Mouse (Mus musculus): ENCODE measurements around the gene Hist1h2ab. TPM values are rescaled to one million over a fixed set of nuclear protein-coding genes. Genes with fewer than 3 reads are reported as not detected.
A peak's percentile ranks its signal among the peaks of the same experiment; 100 is the strongest.

Hist1h2ab gene
- total and polyA plus RNA-seq, 2 experiments from 2014 or later: 4.4 to 340 TPM

DNA sequence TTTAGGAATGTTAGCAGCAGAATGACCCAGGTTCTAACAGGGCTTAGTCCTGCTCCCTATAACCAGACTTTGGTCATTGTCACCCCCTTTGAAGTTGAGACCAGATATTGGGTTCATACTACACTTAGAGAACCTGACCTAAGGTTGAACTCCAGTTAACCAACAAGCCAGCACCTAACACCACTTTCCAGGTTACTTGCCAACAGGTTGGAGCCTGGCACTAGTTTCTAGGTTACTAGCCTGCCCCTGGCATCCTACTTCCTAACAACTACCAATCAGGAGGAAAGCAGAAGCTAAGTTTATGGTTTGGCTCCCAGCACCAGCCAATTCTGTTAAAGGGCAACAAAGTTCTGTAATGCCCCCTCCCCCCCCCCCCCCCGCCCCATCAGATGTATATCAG is 25.7 kb upstream of the Hist1h2ab start:
- no peaks in the 10 kb centered on the region for H3K36me3 ChIP-seq (ENCODE audit: insufficient read depth)
- TF ChIP-seq CTCF (IDR thresholded peaks at IDR 0.05; ENCODE audit: low read depth): no peak
- no peak overlapping the region for H3K27ac ChIP-seq (ENCODE audit: low read depth, low read length)
- no peaks in the 10 kb centered on the region for H3K9me3 ChIP-seq (ENCODE audit: low read length)
- no peak overlapping the region for H3K4me3 ChIP-seq (ENCODE audit: low read depth, low read length)
- H3K4me2 ChIP-seq (ENCODE audit: low read depth): no peak overlapping the region
- ATAC-seq: no peak
- no peak overlapping the region for H3K9ac ChIP-seq
- no peaks in the 10 kb centered on the region for H3K4me1 ChIP-seq (ENCODE audit: insufficient read depth)
- WGBS: 50% methylated on average over 1 of the region's 1 CpGs
- no peak for DNase-seq
- H3K27me3 ChIP-seq (ENCODE audit: insufficient read depth, low read length): no peaks in the 10 kb centered on the region

- Histone ChIP-seq H3K27me3 (ENCODE audit: insufficient read depth, low read length) (no peaks in the 10 kb centered on the region), H3K4me3 (ENCODE audit: low read depth, low read length) (no peak overlapping the region), H3K9me3 (ENCODE audit: low read length) (no peaks in the 10 kb centered on the region), H3K36me3 (ENCODE audit: insufficient read depth) (no peaks in the 10 kb centered on the region), H3K9ac (no peak overlapping the region), H3K4me2 (ENCODE audit: low read depth) (no peak overlapping the region), H3K4me1 (ENCODE audit: insufficient read depth) (no peaks in the 10 kb centered on the region), H3K27ac (ENCODE audit: low read depth, low read length) (no peak overlapping the region)
- no peak for TF ChIP-seq CTCF (IDR thresholded peaks at IDR 0.05; ENCODE audit: low read depth)
- DNase-seq (no peak), ATAC-seq (no peak)
- WGBS: 88% methylated on average over 18 of the region's 18 CpGs
Observed at GRCm38 (mm10) chr13:23728472-23729191, 22.3 kb upstream of the Hist1h2ab start.

DNA sequence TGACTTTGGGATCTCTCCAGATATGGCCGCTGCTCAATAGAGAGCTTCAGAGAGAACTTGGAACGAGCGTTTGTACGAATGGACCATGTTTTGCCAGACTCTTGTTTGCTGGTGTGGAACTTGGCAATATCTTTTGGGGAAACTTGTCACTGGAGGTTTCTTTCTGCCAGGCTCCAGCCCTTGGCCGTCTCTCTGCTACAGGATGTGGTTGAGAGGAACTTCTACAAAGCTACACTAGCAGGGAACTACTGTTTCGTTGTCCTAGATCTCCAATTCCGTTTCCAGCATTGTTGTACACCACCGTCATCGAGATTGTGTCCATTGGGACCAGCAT is 21.8 kb upstream of the Hist1h2ab start:
- Histone ChIP-seq H3K4me1 (ENCODE audit: insufficient read depth) (no peaks in the 10 kb centered on the region), H3K9me3 (ENCODE audit: low read length) (no peaks in the 10 kb centered on the region), H3K27ac (ENCODE audit: low read depth, low read length) (no peak overlapping the region), H3K36me3 (ENCODE audit: insufficient read depth) (no peaks in the 10 kb centered on the region), H3K27me3 (ENCODE audit: insufficient read depth, low read length) (no peaks in the 10 kb centered on the region), H3K4me2 (ENCODE audit: low read depth) (no peak overlapping the region), H3K9ac (no peak overlapping the region), H3K4me3 (ENCODE audit: low read depth, low read length) (no peak overlapping the region)
- no peak for TF ChIP-seq CTCF (IDR thresholded peaks at IDR 0.05; ENCODE audit: low read depth)
- WGBS: 88% methylated on average over 9 of the region's 9 CpGs
- no peak for DNase-seq
- no peak for ATAC-seq

DNA sequence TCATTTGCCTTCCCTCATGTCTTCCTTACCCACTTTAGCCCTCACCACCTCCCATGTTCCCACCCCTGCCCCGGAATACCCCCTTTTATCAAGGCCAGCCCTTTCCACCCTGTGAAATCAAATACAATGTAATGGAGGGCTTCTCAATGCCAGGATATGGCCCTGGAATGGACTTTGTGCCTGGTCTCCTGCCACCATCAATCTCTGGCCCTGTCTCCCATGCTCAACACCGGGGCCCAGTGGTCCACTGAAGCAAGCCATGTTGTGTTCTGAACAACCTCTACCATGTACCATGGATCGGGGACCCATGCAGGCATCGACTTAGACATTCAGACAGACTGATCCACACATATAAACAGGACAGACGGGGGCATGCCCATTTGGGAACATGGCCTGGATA is 21.2 kb upstream of the Hist1h2ab start:
- no peak for TF ChIP-seq CTCF (IDR thresholded peaks at IDR 0.05; ENCODE audit: low read depth)
- no peaks in the 10 kb centered on the region for H3K27me3 ChIP-seq (ENCODE audit: insufficient read depth, low read length)
- no peak overlapping the region for H3K9ac ChIP-seq
- H3K4me2 ChIP-seq (ENCODE audit: low read depth): no peak overlapping the region
- no peak for ATAC-seq
- H3K4me1 ChIP-seq (ENCODE audit: insufficient read depth): no peaks in the 10 kb centered on the region
- H3K36me3 ChIP-seq (ENCODE audit: insufficient read depth): no peaks in the 10 kb centered on the region
- DNase-seq: no peak
- no peak overlapping the region for H3K4me3 ChIP-seq (ENCODE audit: low read depth, low read length)
- H3K27ac ChIP-seq (ENCODE audit: low read depth, low read length): no peak overlapping the region
- no peaks in the 10 kb centered on the region for H3K9me3 ChIP-seq (ENCODE audit: low read length)
- 93% methylated on average over 5 of the region's 5 CpGs for WGBS

GRCm38 (mm10) chr13:23730479-23730878 is 20.4 kb upstream of the Hist1h2ab start:
- DNase-seq (no peak), ATAC-seq (no peak)
- H3K27ac ChIP-seq (ENCODE audit: low read depth, low read length): no peak overlapping the region
- no peaks in the 10 kb centered on the region for H3K27me3 ChIP-seq (ENCODE audit: insufficient read depth, low read length)
- TF ChIP-seq CTCF (IDR thresholded peaks at IDR 0.05; ENCODE audit: low read depth): no peak
- no peak overlapping the region for H3K4me2 ChIP-seq (ENCODE audit: low read depth)
- H3K4me3 ChIP-seq (ENCODE audit: low read depth, low read length): no peak overlapping the region
- H3K9me3 ChIP-seq (ENCODE audit: low read length): no peaks in the 10 kb centered on the region
- H3K36me3 ChIP-seq (ENCODE audit: insufficient read depth): no peaks in the 10 kb centered on the region
- H3K4me1 ChIP-seq (ENCODE audit: insufficient read depth): no peaks in the 10 kb centered on the region
- WGBS: 58% methylated on average over 8 of the region's 8 CpGs
- H3K9ac ChIP-seq: no peak overlapping the region

DNA sequence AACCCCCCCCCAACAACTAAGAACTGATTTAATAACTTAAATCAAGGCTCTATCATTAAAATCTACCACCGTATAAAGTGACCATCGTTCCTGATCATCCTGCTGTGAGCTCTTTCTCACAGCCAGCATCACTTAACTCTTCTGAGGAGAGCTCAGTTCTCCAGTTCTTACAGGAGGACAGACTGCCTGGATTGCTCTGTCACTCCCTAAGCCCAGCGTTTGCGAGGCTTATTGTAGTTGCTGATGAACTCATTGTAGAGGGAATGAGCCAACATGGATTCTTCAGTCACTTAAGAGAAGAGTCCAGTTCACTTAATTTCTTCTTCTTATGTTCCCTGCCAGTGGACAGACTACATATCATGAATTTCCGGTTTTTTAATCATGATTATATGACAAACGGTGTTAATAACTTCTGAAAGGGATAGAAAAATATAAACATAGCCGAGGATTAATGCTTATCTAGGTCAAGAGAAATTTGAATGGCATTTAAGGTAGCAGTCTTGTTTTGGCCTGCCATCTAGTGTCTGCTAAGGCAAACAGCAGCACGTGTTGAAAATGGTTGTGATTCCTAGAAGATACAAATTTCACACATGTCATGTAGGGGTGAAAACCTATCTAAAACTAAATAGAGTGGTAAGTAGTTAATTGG is 18.6 kb upstream of the Hist1h2ab start:
- H3K27me3 ChIP-seq (ENCODE audit: insufficient read depth, low read length): no peaks in the 10 kb centered on the region
- no peak overlapping the region for H3K4me3 ChIP-seq (ENCODE audit: low read depth, low read length)
- WGBS: 22% methylated on average over 8 of the region's 8 CpGs
- 0 out of 2 replicates have a peak overlapping the region, but pooled peaks have one; percentile 35 for H3K27ac ChIP-seq (ENCODE audit: low read depth, low read length)
- H3K36me3 ChIP-seq (ENCODE audit: insufficient read depth): no peaks in the 10 kb centered on the region
- no peaks in the 10 kb centered on the region for H3K4me1 ChIP-seq (ENCODE audit: insufficient read depth)
- ATAC-seq (peak; percentile 54; the same call in 1 of the 2 replicates), DNase-seq (peak; percentile 67)
- peak; percentile 88 for TF ChIP-seq CTCF (IDR thresholded peaks at IDR 0.05; ENCODE audit: low read depth)
- H3K9me3 ChIP-seq (ENCODE audit: low read length): no peaks in the 10 kb centered on the region
- H3K9ac ChIP-seq: no peak overlapping the region
- H3K4me2 ChIP-seq (ENCODE audit: low read depth): no peak overlapping the region

GRCm38 (mm10) chr13:23737091-23737490 is 13.8 kb upstream of the Hist1h2ab start:
- ATAC-seq (no peak), DNase-seq (no peak)
- no peak overlapping the region for H3K4me3 ChIP-seq (ENCODE audit: low read depth, low read length)
- H3K9me3 ChIP-seq (ENCODE audit: low read length): no peaks in the 10 kb centered on the region
- H3K4me1 ChIP-seq (ENCODE audit: insufficient read depth): peaks cover 6% of the 10 kb centered on the region
- WGBS: 90% methylated on average over 5 of the region's 5 CpGs
- no peak overlapping the region for H3K9ac ChIP-seq
- H3K27ac ChIP-seq (ENCODE audit: low read depth, low read length): no peak overlapping the region
- TF ChIP-seq CTCF (IDR thresholded peaks at IDR 0.05; ENCODE audit: low read depth): no peak
- no peaks in the 10 kb centered on the region for H3K27me3 ChIP-seq (ENCODE audit: insufficient read depth, low read length)
- no peaks in the 10 kb centered on the region for H3K36me3 ChIP-seq (ENCODE audit: insufficient read depth)
- H3K4me2 ChIP-seq (ENCODE audit: low read depth): no peak overlapping the region
